Comparison of ENCODE assay signal across 14 mouse cellular contexts in genomic region chr6:30228921-30229320, GRCm38 (mm10).
"Had no signal": no experiment of that assay in that cellular context is flagged by ENCODE, and none has a peak within 500 bp of the region (broad histone marks: within the 10 kb centered on the region; RNA-seq: fewer than 3 reads in every experiment).

No protein-coding gene starts in this region.

- H3K27ac ChIP-seq: left cerebral cortex, adult 2 months; limb, embryonic 15.5 days; liver, embryonic 13.5 days; lung, embryonic 15.5 days; macrophage; midbrain, embryonic 13.5 days; neural tube, embryonic 12.5 days had no signal

- DNase-seq: kidney, adult 2 months; kidney, postnatal 25 days; liver, embryonic 13.5 days; liver, postnatal 0 days; right cerebral cortex, postnatal 4 days; spleen, adult 18-20 months; thymus, postnatal 36 days had no signal

- ATAC-seq: intestine, embryonic 16.5 days; midbrain, embryonic 13.5 days had no signal

- H3K27me3 ChIP-seq: limb, embryonic 15.5 days; liver, embryonic 13.5 days; lung, embryonic 15.5 days; midbrain, embryonic 13.5 days; neural tube, embryonic 12.5 days had no signal

- H3K4me3 ChIP-seq: left cerebral cortex, adult 2 months; limb, embryonic 15.5 days; liver, embryonic 13.5 days; lung, embryonic 15.5 days; midbrain, embryonic 13.5 days; neural tube, embryonic 12.5 days had no signal
